ENCODE assay signal across 16 mouse cellular contexts in the genomic region with DNA sequence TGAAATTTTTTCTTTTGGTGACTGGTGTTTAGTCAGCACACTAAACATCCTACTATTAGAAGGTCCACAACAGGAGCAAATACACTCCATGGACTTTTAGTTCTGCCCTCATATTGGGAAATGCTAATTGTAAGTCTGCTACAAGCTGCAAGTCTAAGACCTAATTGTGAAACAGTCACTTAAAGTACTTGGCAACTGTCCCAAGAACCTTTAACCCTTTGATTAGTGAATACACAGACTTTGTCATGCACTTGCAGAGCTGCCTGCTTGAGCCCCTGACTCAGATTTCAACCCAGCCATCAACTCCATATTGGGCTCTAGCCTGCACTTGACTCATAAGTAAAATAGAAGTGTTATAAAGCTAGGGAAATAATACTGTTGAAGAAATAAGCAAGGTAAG. TPM values are rescaled to one million over a fixed set of nuclear protein-coding genes. Genes with fewer than 3 reads are reported as not detected.
"Had no signal": no experiment of that assay in that cellular context is flagged by ENCODE, and none has a peak within 500 bp of the region (broad histone marks: within the 10 kb centered on the region; RNA-seq: fewer than 3 reads in every experiment).

No protein-coding gene starts in this region.

- H3K4me1 ChIP-seq: limb, embryonic 10.5 days; liver, embryonic 15.5 days; megakaryocyte, embryonic 14.5 days had no signal

- DNase-seq: kidney, adult 8-10 months; kidney, postnatal 10 days; lung, adult 2 months; lung, postnatal 10 days; right cerebral cortex, postnatal 4 days; spleen, adult 18-20 months; thymus, adult 18-20 months; thymus, postnatal 14 days had no signal

- H3K4me2 ChIP-seq: liver, embryonic 11.5 days; liver, embryonic 15.5 days; midbrain, embryonic 12.5 days had no signal

- H3K9me3 ChIP-seq: limb, embryonic 10.5 days; liver, embryonic 15.5 days; megakaryocyte, embryonic 14.5 days; midbrain, embryonic 12.5 days had no signal

- ATAC-seq: midbrain, embryonic 16.5 days had no signal

- H3K9ac ChIP-seq: liver, embryonic 15.5 days; midbrain, embryonic 12.5 days had no signal

- H3K4me3 ChIP-seq: left cerebral cortex, adult 2 months; limb, embryonic 10.5 days; liver, embryonic 15.5 days; megakaryocyte, embryonic 14.5 days; midbrain, embryonic 12.5 days had no signal

- H3K27ac ChIP-seq: left cerebral cortex, adult 2 months; limb, embryonic 10.5 days; liver, embryonic 15.5 days; macrophage; midbrain, embryonic 12.5 days had no signal

- H3K27me3 ChIP-seq: liver, embryonic 15.5 days; megakaryocyte, embryonic 14.5 days had no signal

- H3K36me3 ChIP-seq: limb, embryonic 10.5 days; liver, embryonic 15.5 days; midbrain, embryonic 12.5 days had no signal

RNA-seq across cellular contexts. Expression of gene Nrxn1, which starts 13.8 kb away (rescaled TPM):
- polyA plus RNA-seq: macrophage had no signal
